Mouse (Mus musculus) midbrain, postnatal 0 days (tissue): ENCODE measurements around the gene Cdc42. TPM values are rescaled to one million over a fixed set of nuclear protein-coding genes. Genes with fewer than 3 reads are reported as not detected.
A peak's percentile ranks its signal among the peaks of the same experiment; 100 is the strongest.

Experiments used
- ATAC-seq: fragments of 200-750 bp; cut with Nextera tagmentation; 2 replicates; pipeline ENCODE4 v1.8.0; 2017; ENCODE audit warnings: moderate number of reproducible peaks, mild to moderate bottlenecking, moderate TSS enrichment, moderate library complexity; ENCODE audit not compliant: low FRiP score
- DNase-seq: peaks from one replicate; pipeline ENCODE4 v3.0.0-alpha.2; 2015; ENCODE audit warnings: low spot score
- H3K27ac ChIP-seq: fragments of 300-500 bp; sonication (generic); 2 replicates; pipeline ENCODE4 v1.5.1; 2014; ENCODE audit warnings: low read depth, mild to moderate bottlenecking, low read length, mixed read lengths
- H3K27me3 ChIP-seq: fragments of 300-500 bp; sonication (generic); 2 replicates; pipeline ENCODE4 v1.6.1; 2014; ENCODE audit warnings: low read length, control low read depth, mixed read lengths; ENCODE audit not compliant: insufficient read depth
- H3K36me3 ChIP-seq: fragments of 300-500 bp; sonication (generic); 2 replicates; pipeline ENCODE4 v1.6.1; 2014; ENCODE audit warnings: low read length, control low read depth, mixed read lengths; ENCODE audit not compliant: insufficient read depth
- H3K4me1 ChIP-seq: fragments of 300-500 bp; sonication (generic); 2 replicates; pipeline ENCODE4 v1.6.1; 2014; ENCODE audit warnings: mild to moderate bottlenecking, control low read depth, antibody characterized with exemption, low read length, mixed read lengths; ENCODE audit not compliant: insufficient read depth
- H3K4me2 ChIP-seq: fragments of 300-500 bp; sonication (generic); 2 replicates; pipeline ENCODE4 v1.6.1; 2014; ENCODE audit warnings: low read depth, mild to moderate bottlenecking, low read length, mixed read lengths; ENCODE audit not compliant: poor library complexity, severe bottlenecking
- H3K4me3 ChIP-seq: fragments of 300-500 bp; sonication (generic); 2 replicates; pipeline ENCODE4 v1.5.1; 2014; ENCODE audit warnings: low read depth, mild to moderate bottlenecking, low read length, moderate library complexity
- H3K9ac ChIP-seq: fragments of 300-500 bp; sonication (generic); replicated peaks from 2 replicates; pipeline ENCODE4 v1.6.1; 2014; ENCODE audit warnings: mild to moderate bottlenecking, low read length, moderate library complexity, mixed read lengths; ENCODE audit not compliant: poor library complexity, severe bottlenecking
- H3K9me3 ChIP-seq: fragments of 300-500 bp; sonication (generic); 2 replicates; pipeline ENCODE4 v1.6.1; 2016; ENCODE audit warnings: low read length, control low read depth
- CTCF ChIP-seq: IDR thresholded peaks from 2 replicates; pipeline ENCODE4 v1.5.1; 2016; ENCODE audit warnings: antibody characterized with exemption, mild to moderate bottlenecking
- WGBS: fragments of 180-500 bp; shearing (Covaris S2); extraction: QIAGEN DNeasy Blood & Tissue Kit; methylation state at CpG from one replicate; pipeline ENCODE4 v1.1.7; 2014; 5-methylcytosine and 5-hydroxymethylcytosine counted together
- polyA plus RNA-seq: library from polyadenylated mRNA; unstranded; fragments of >200 nt; fragmentation: Nextera tagmentation; extraction: Ambion mirVana; gene quantifications from 2 replicates; pipeline ENCODE4 v1.2.1, GENCODE M21; 2015
- total RNA-seq: library from RNA; depleted of rRNA; stranded (reverse); fragments of >200 nt; gene quantifications from 2 replicates; pipeline ENCODE4 v1.2.3, GENCODE M21; 2014

Gene Cdc42
- total and polyA plus RNA-seq, 2 experiments from 2014 or later = 583 to 1,182 TPM

DNA sequence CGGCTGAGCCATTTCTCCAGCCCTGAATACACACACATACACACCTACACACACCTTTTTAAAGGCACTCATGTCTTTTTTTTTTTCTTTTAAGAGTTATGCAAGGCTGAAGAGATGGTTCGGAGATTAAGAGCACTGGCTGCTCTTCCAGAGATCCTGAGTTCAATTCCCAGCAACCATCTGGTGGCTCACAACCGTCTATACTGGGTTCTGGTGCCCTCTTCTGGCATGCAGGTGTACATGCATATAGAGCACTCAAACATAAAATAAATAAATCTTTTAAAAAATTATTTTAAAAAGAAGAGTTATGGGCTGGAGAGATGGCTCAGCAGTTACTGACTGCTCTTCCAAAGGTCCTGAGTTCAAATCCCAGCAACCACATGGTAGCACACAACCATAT is 33.8 kb upstream of the Cdc42 start:
- no peaks in the 10 kb centered on the region for H3K27me3 ChIP-seq
- no peak overlapping the region for H3K27ac ChIP-seq
- WGBS = 89% methylated on average over 3 of the region's 3 CpGs
- no peak overlapping the region for H3K4me3 ChIP-seq
- no peaks in the 10 kb centered on the region for H3K4me1 ChIP-seq
- no peaks in the 10 kb centered on the region for H3K36me3 ChIP-seq
- TF ChIP-seq CTCF = peak; percentile 43
- no peaks in the 10 kb centered on the region for H3K9me3 ChIP-seq
- DNase-seq (no peak), ATAC-seq (no peak)
- no peak overlapping the region for H3K4me2 ChIP-seq
- no peak overlapping the region for H3K9ac ChIP-seq

GRCm38 (mm10) chr4:137390196-137390595 is 32.7 kb upstream of the Cdc42 start:
- Histone ChIP-seq H3K4me1 (no peaks in the 10 kb centered on the region), H3K36me3 (no peaks in the 10 kb centered on the region), H3K9me3 (no peaks in the 10 kb centered on the region), H3K4me2 (no peak overlapping the region), H3K27ac (no peak overlapping the region), H3K27me3 (no peaks in the 10 kb centered on the region), H3K9ac (no peak overlapping the region), H3K4me3 (no peak overlapping the region)
- WGBS = 90% methylated on average over 4 of the region's 4 CpGs
- no peak for TF ChIP-seq CTCF
- ATAC-seq (no peak), DNase-seq (no peak)

GRCm38 (mm10) chr4:137388983-137389382 is 31.5 kb upstream of the Cdc42 start:
- no peaks in the 10 kb centered on the region for H3K27me3 ChIP-seq
- H3K4me2 ChIP-seq = peak overlapping the region; percentile 83
- 41% methylated on average over 6 of the region's 6 CpGs for WGBS
- no peak for TF ChIP-seq CTCF
- H3K36me3 ChIP-seq = no peaks in the 10 kb centered on the region
- DNase-seq (no peak), ATAC-seq (no peak)
- peak overlapping the region; percentile 70; the same call in 1 of the 2 replicates for H3K9ac ChIP-seq
- H3K4me1 ChIP-seq = no peaks in the 10 kb centered on the region
- peak overlapping the region; percentile 86 for H3K27ac ChIP-seq
- H3K4me3 ChIP-seq = peak overlapping the region; percentile 89
- no peaks in the 10 kb centered on the region for H3K9me3 ChIP-seq

- DNase-seq (peak; percentile 97), ATAC-seq (peak; percentile 93)
- Histone ChIP-seq H3K4me1 (no peaks in the 10 kb centered on the region), H3K4me3 (peak overlapping the region; percentile 89), H3K27me3 (no peaks in the 10 kb centered on the region), H3K9me3 (no peaks in the 10 kb centered on the region), H3K27ac (peak overlapping the region; percentile 86), H3K9ac (peak overlapping the region; percentile 70), H3K36me3 (no peaks in the 10 kb centered on the region), H3K4me2 (peak overlapping the region; percentile 83)
- 1% methylated on average over 46 of the region's 46 CpGs for WGBS
- TF ChIP-seq CTCF = no peak
Observed at GRCm38 (mm10) chr4:137388059-137388794, 30.7 kb upstream of the Cdc42 start.

- TF ChIP-seq CTCF = no peak
Observed at GRCm38 (mm10) chr4:137387482-137388058, 30.1 kb upstream of the Cdc42 start.

More at GRCm38 (mm10) chr4:137387482-137388058, 30.1 kb upstream of the Cdc42 start:
- no peaks in the 10 kb centered on the region for H3K27me3 ChIP-seq
- peak overlapping the region; percentile 86 for H3K27ac ChIP-seq
- H3K4me2 ChIP-seq = peak overlapping the region; percentile 83
- H3K4me1 ChIP-seq = no peaks in the 10 kb centered on the region
- DNase-seq (no peak), ATAC-seq (no peak)
- H3K36me3 ChIP-seq = no peaks in the 10 kb centered on the region
- H3K4me3 ChIP-seq = peak overlapping the region; percentile 89
- WGBS = under 1% methylated on average over 20 of the region's 20 CpGs
- H3K9me3 ChIP-seq = no peaks in the 10 kb centered on the region
- peak overlapping the region; percentile 70 for H3K9ac ChIP-seq
